Mouse (Mus musculus) adrenal gland, adult 18-20 months (tissue): ENCODE results near the gene Wnt3a. TPM values are rescaled to one million over a fixed set of nuclear protein-coding genes. Genes with fewer than 3 reads are reported as not detected.
"Not testable (repeated sequence)": the region's sequence is repeated elsewhere in the genome, so short reads cannot be mapped to it uniquely, and the experiment has no call there.

ENCODE experiments used
- DNase-seq, 2 experiments: peaks; one replicate each; pipeline ENCODE4 v3.0.0; 2021 to 2022; ENCODE audit warnings: low spot score in 2 of 2
- microRNA-seq, 2 experiments: library from miRNA; unstranded; fragments of <30 nt; microRNA quantifications; one replicate each; pipeline ENCODE4 v1.2.0; 2021; ENCODE audit warnings: borderline number of aligned reads in 2 of 2
- total RNA-seq, 2 experiments: library from RNA; stranded (reverse); gene quantifications; 1 replicate in 1 of 2; 2 replicates in 1 of 2; pipeline ENCODE4 v1.2.3; 2021

Wnt3a gene
- total RNA-seq, 2 experiments from 2014 or later: not detected

DNA sequence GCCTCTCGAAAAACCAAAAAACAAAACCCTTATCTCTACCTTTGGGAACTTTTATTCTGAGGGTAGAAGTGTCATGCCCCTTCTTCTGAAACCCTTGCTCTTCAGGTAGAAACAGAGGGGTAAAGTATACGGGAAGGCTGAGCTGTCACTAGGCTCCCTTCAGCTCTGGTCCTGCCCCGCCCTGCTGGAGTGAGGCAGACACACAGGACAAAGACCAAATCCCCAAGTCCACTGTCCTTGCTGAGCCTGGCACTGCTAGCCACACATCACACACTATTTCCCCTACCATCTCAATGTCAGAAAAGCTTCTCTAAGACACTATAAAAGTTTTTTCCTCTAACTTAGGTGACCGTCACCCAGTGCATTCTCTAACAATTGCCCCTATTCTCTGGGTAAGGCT lies 68.2 kb downstream of the Wnt3a start:
- no peak for DNase-seq

DNA sequence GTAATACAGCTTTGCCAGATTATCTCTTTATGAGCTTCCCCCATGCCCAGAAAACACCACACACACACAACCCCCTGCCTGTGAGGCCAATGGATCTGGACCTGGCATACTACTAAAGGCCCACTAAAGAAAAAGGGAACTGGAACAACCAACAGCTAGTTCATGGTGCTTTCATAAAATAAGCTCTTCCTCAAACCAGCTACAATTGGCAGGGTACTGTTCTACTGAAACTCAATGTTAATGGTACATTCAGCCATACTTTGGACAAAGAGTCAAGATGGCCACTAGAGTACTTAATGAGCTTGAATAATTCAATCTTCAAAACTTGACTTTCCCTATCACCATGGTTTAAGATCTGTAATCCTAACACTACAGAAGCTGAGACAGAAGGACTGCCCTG lies 68.9 kb downstream of the Wnt3a start:
- DNase-seq: no peak

DNA sequence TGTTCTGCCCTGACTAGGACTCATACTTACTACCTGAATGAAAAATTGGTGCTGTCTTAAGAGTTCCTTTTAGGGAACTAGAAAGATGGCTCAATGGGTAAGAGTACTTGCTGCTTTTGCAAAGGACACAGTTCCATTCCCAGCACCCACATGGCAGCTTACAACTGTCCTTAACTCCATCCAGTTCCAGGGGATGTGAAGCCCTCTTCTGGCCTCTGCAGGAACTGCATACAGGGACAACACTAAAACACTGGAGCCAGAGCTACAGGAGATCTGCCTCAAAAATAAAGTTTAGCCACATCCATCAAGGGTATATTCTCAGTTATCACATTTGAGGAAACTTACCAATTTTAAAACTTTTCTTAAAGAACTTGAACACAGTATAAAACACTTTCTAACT lies 71.5 kb downstream of the Wnt3a start:
- DNase-seq: no peak

DNA sequence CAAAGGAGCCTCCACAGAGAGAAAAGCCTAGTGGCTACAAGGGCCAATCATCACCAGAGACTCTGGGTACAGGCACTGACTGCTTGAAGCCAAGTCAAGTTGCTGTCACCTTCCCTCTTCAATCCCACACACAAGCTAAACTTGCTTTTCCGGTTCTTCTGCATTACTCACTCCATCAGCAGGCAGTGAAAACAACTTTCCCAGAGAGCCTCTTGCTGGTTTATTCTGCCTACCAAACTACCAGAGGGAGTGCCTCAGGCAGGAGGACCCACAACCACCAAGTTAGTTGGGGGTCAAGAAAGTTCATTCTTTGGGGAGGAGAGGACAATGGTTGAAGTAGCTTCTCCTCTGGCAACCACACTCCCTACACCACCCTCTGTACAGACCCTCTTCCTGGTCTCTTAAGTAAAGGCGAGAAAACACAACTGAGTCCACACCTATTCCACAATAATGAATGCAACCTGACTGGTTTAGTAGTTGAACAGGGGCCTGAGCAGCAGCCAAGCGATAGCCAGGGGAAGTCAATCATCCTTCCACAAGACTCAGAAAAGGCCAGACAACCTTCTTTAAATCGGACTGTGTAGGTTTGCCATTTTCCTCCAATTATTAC lies 72.1 kb downstream of the Wnt3a start:
- no peak for DNase-seq

DNA sequence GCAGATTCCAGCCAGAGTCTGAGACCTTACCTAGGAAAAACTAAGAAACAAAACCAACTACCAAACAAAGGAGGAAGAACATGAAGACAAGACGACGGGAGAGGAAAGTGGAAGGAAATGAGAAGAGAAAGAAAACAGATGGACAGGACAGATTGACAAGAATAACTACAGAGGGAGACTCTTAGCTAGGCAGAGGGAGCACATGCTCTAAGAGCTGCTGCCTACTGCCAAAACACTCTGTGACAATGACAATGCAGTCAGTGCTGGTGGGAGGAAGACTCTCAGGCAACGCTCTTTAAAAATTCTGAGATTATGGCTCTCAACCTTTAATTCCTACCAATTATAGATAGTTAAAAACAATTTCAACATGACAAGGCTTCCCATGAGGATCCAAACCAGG lies 73.6 kb downstream of the Wnt3a start:
- no peak for DNase-seq

DNA sequence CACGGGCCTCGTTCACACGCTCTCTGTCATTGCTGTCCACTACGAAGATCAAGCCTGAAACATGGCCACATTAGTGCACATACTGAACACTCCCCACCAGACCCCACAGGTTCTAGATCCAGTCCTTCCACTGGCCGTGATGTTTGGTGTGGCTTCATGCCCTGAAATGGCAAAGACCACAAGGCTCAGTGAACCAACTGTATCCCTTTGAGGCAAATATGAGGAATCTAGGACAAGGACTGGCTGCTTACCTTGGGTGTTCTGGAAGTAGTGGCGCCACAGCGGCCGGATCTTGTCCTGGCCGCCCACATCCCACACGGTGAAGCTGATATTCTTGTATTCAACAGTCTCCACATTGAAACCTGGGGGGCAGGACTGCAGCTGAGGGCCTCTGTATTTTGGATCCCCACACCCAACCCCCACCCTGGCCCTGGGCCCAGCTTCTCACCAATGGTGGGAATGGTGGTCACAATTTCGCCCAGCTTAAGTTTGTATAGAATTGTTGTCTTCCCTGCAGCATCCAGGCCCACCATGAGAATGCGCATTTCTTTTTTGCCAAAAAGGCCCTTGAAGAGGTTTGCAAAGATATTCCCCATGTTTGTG lies 77.6 kb downstream of the Wnt3a start:
- DNase-seq: no peak

DNA sequence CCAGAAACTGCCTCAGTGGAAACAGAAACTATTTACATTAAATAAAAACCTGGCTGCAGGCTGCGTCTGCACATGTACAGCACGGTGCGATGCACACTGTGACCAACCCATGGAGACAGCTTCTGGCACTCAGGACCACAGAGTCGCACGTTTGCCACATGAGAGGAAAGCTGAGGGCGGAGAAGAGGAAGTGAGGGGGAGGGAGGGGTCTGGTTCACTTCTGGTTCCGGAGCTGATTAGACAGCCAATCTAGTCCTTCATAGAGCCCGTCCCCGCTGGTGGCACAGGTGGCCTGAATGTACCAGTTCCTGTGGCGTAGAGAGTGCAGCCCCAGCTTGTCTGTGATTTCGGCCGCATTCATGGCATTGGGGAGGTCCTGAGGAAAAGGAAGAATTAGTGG lies 78.2 kb downstream of the Wnt3a start:
- not testable (repeated sequence) for DNase-seq

DNA sequence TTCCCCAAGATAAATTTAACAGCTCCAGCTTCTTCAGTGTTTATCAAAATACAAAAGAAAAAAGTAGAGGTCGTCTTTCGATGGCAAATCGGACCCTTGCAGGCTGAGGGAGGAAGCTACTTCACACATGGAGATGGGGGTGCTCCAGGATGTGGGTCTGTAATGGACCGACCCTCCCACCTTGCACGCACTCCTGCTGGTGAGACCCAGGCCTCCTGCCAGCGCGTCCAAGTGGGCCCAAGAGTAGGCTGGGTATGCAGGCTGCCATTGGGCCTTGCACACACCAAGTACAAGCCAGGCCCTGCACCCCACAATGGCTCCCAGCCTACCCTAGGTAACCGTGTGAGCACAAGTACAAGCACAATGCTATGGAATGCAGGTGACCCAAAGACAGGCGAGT lies 79.0 kb downstream of the Wnt3a start:
- DNase-seq: not testable (repeated sequence)

DNA sequence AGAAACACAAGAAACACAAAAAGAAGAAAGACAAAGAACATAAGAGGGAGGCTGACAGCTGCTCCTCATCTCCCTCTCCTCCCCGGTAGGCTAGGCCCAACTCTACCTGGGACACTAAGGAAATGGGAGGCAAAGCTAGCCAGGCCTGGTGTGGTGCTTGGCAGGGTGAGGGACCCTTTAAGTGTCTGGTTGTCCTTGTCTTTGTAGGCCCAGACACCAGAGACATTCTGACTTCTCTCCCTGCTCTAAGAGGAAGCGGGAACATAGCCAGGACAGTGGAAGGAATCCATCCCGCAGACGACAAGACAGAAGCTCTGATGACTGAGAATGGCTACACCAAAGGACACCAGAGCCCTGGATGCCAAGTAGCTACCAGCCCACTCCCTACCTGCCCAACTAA lies 80.5 kb downstream of the Wnt3a start:
- no peak for DNase-seq

DNA sequence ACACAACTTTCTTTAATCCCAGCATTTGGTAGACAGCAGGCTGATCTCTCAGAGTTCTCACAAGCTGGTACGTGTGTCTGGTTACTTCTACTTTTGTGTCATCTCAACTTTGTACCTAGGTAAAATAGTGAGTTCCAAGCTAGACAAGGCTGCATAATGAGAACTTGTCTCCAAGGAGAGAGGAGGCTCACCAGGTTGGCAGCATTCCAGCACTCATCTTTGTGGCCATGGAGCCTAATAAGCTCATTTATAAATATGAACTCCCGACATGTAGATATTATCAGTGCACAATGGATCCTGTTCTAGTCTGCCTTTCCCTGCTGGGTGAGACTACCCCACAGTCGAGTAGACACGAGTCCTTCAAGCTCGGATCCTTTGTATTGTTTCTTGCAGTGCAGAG lies 81.0 kb downstream of the Wnt3a start:
- DNase-seq: no peak

DNA sequence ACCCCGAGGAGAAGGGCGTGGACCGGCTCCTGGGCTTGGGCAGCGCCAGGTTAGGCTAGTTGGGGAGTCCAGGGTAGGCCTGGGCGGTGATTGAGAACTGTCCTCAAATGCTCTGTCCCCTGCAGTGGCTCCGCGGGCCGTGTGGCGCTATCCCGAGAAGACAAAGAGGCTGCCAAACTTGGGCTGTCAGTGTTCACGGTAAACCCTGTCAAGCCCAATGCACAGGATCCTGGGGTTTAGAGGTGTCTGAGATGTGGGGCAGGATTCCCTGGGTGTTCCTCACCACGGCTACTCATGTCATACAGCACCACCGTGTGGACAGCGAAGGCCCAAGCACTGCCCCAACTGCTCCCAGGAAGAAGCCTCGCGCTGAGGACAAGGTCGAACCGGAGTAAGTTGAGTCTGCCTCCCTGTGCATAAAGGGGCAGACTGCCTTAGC lies 81.5 kb downstream of the Wnt3a start:
- peak; percentile 64 to 65 for DNase-seq

DNA sequence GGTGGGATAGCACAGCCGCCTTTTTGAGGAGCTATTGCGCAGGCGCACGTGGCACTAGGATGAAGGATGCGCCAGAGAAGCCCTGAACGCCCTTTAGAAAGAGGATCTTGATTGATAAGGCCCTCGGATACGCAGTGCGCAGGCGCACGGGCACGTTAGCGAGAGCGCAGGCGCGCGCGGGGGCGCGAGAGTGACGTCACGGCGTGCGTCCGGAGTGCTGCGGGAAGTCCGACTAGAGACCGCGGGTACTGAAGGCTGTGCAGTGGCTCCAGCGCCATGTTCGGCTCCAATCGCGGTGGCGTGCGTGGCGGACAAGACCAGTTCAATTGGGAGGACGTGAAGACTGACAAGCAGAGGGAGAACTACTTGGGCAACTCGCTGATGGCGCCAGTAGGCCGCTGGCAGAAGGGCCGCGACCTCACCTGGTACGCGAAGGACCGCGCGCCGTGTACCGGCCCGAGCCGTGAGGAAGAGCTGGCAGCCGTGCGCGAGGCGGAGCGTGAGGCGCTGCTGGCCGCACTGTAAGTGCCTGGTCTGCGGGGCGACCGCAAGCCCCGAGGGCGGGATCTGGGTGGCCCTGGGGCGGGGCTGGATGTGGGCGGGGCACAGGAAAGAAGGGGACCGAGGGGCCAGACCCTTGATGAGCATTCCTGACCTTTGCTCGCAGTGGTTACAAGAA lies 82.3 kb downstream of the Wnt3a start, which contains the start of gene 2310033P09Rik:
2310033P09Rik (plus strand) TSS at position 169 of the 679 bp plus-strand sequence.
- peak; percentile 93 for DNase-seq

DNA sequence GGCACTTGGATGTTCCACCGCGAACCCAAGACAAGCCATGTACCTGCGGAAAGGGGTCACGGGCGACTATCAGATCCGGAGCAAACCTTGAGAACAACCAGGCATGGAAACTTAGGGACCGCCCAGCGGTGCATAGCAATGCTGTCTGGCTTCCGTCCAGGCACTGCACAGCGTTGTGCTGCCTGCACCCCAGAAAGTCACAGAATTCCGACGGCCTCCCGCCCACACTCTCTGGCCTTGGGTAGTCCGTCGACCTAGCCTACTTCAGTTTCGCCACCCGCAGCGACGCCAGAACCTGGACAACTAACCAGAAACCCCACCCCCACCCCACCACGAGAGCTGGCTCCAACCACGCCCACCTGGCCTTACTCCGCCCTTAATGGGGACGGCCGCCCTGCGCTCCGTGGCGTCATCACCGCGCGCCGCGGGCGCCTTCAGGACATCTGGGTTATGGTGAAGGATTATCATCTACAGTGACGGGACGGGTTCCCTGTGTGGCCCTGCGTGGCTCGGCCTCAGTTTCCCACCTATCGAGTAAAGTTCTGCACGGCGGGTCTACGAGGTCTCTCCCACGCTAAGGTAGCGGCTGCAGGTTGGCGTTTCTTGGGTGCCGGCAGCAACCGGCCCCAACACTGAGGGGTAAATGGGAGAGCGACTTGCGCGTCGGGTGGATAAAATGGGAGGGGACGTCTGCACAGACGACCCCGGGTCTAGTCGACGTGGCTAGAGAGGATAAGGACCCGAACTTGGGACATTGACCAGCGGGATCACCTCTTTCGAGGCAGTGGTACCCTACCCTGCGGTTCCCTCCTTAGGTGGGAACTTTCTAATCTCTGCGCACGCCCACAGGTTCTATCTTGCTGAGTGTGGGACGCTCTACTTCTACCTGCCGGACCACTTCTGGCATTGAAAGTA lies 88.2 kb downstream of the Wnt3a start, which contains the start of gene Mrpl55:
Mrpl55 (plus strand) TSS at position 406 of the 915 bp plus-strand sequence.
- peak; percentile 95 for DNase-seq

DNA sequence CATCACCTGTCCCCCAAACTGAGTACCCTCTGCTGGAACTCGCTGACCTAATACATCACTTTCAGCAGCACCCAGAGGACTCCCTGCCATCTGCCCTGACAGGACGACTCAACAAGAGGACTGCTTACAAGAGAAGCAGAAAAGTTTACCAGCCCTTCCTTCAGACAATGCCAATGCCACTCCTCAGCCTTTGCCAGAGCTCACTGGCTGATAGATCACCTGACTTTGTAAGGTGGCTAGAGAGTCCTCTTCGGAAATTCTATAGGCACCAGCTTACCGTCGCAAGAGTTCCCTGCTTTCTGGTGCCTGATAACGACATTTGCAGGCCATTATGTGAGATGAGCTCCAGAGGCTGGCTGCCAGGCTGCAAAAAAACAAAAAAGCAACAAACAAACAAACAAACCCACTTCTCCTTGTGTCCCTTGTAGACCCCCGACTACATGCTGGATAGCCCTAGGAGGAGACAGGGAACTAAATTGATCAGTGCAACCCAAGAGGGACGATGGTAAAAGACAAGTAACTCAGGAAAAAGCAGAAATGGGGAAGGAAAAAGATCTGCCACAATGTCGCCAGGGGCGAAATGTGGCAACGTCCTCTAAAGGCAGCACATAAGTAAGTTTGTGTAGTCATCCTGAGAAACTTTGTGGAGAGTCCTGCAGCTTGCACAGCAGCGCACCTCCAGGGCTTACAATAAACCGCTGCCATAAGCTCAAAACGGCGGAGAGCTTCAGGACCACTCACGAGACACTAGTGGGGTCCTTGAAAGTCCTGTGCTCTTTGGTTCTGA lies 89.1 kb downstream of the Wnt3a start:
- no peak for DNase-seq

Small RNA genes lying within 50 kb of the gene (microRNA-seq; reads per million reads assigned to microRNA genes)
- 0 reads per million in 2 experiments for gene Gm24756

Other genes with a start within 250 kb of the Wnt3a start
- gene Obscn, start 154.3 kb downstream of the Wnt3a start, total RNA-seq: 1 to 10 TPM in 1 of 2 experiments, under 1 TPM in 1; 0.99 to 2.4 TPM
- 10 to 100 TPM; 16.3 to 21.7 TPM for gene Iba57, start 127.0 kb downstream of the Wnt3a start, total RNA-seq
- under 1 TPM; 0.48 to 0.60 TPM for gene Gjc2, start 107.5 kb downstream of the Wnt3a start, total RNA-seq
- 10 to 100 TPM; 57.3 to 71.5 TPM for gene Guk1, start 98.5 kb downstream of the Wnt3a start, total RNA-seq
- gene Mrpl55, start 88.3 kb downstream of the Wnt3a start, total RNA-seq: 10 to 100 TPM; 50.6 to 58.9 TPM
- 10 to 100 TPM; 20.4 to 27.1 TPM for gene 2310033P09Rik, start 82.4 kb downstream of the Wnt3a start, total RNA-seq
- 100 to 1,000 TPM; 407 to 488 TPM for gene Arf1, start 62.5 kb downstream of the Wnt3a start, total RNA-seq
- gene Wnt9a, start 16.2 kb upstream of the Wnt3a start, total RNA-seq: 1 to 10 TPM in 1 of 2 experiments, under 1 TPM in 1; 0.80 to 1.1 TPM
- gene Prss38, start 84.9 kb upstream of the Wnt3a start, total RNA-seq: not detected
- 10 to 100 TPM in 1 of 2 experiments, 1 to 10 TPM in 1; 9.7 to 10.7 TPM for gene Jmjd4, start 159.3 kb upstream of the Wnt3a start, total RNA-seq
- 10 to 100 TPM; 72.5 to 92.1 TPM for gene Snap47, start 160.4 kb upstream of the Wnt3a start, total RNA-seq
- gene Zfp867, start 181.7 kb upstream of the Wnt3a start, total RNA-seq: 1 to 10 TPM; 3.7 TPM
- gene Zkscan17, start 236.0 kb upstream of the Wnt3a start, total RNA-seq: 10 to 100 TPM; 13.7 to 15.5 TPM